Mouse (Mus musculus): Measurements from ENCODE around the gene Palmd.

The Palmd gene

DNA sequence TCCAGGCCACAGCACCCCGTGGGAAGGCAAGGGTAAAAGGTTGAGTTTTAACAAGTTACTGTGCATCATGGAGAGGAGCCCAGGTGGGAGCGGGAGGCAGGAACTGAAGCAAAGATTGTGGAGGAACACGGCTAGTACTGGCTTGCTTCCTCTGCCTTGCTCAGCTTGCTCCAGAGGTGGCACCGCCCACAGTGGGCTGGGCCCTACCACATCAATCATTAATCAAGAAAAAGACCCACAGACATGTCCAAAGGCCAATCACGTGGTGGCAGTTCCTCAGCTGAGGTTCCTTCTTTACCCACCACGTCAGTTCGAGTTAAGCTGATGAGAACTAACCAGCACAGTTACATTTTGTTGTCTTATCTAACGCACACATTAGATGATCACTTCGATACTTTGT, 75.9 kb downstream of the Palmd start:
- in situ Hi-C loops (cut with MboI, MseI), result no loop called here

- in situ Hi-C loops (cut with MboI, MseI), result no loop called here
These were observed 76.6 kb downstream of the Palmd start for GRCm38 (mm10) chr3:116892206-116892563.

- in situ Hi-C loops (cut with MboI, MseI), result no loop called here
These were observed 77.2 kb downstream of the Palmd start for GRCm38 (mm10) chr3:116891436-116892205.

DNA sequence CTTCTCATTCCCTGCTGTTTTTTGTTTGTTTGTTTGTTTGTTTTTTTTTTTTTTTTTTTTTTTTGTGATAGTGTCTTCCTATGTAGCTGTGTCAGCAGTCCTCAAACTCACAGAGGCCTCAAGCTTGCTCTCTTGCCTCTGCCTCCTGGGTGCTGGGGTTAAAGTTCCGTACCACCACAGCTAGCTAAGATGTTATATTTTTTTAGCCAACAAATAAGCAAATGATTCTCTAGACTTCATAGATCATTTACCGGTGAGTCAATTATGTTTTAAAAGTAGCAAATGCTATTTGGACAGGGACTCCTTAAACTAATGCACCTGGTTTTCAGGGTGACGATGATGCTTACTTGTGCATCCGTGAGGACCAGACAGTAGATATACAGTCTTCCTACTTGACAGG, 78.2 kb downstream of the Palmd start:
- in situ Hi-C loops (cut with MboI, MseI), result no loop called here

GRCm38 (mm10) chr3:116889358-116889757, 79.4 kb downstream of the Palmd start:
- in situ Hi-C loops (cut with MboI, MseI), result no loop called here

DNA sequence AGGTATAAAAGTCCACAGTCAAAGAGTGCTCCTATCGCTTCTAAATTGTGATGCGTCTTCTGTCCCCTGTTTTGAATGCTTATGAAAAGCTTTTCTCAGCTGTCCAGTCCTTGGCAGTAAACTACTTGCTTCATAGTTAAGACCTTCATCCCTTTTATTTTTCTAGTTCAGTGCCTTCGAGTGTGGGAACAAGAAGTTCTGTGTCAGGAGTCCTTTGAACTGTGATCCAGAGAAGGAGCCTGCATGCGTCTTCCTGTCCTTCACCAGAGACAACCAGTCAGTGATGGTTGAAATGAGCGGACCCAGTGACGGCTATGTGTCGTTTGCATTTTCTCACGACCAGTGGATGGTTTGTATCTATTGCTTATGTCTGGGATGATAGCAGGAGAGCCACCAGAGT, 83.8 kb downstream of the Palmd start:
- in situ Hi-C loops (cut with MboI, MseI), result no loop called here

DNA sequence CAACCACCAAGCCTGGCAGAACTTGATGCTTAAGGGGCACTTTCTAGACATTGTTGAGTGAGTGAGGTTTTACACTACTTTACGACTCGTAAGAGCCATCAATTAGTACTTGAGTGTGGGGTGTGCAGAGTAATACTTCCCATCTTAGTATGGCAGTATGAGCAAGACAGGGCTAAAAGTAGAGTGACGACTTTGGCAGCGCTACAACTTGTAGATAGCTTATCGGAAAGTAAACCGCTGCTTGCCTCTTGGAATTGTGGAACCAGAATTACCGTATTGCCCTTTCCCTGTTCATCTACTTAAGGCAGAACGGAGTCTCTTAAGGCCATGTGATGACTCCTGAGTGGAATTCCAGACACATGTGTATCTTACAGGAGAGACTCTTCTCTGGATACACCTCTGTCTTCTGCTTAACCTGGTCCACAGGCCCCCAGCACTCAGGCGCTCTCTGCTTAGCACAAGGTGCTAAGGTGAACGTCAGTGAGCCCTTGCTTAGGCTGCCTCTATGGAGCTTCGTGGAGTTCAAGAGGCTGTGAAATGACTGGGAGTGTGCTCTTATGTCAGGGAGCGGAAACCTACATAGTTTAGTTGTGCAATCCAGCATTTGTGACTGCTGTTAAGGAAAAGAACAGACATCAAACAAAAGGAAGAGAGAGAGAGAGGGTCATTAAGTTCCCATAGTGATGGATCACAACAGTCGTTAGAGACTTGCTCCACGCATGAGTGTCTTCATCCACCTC, 86.4 kb downstream of the Palmd start:
- in situ Hi-C loops (cut with MboI, MseI), result no loop called here

DNA sequence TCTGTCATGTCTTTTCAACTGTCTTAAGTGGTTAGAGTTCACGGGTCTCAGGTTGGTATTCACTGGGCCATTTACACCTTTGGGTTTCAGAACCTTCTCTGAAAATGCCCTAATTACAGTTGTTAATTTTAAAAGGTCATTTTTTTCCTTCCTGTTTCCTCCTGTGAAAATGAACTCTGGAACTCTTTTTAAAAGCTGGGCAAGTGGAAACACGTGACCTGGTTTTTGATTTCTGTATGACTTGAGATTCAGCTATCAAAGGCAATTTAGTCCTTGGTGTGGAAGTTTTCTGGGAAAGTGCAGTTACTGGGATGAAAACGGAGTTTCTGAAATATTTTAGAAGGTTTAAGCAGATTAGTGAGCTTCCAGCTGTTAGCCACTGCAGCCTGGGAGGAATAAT, 98.4 kb downstream of the Palmd start:
- in situ Hi-C loops (cut with MboI, MseI), result no loop called here
